Mouse (Mus musculus) induced T-regulatory cell, adult 2 months (primary cell): Measurements from ENCODE around the gene Plce1.
A peak's percentile ranks its signal among the peaks of the same experiment; 100 is the strongest.

Source experiments
- DNase-seq: peaks from one replicate; pipeline ENCODE4 v3.0.0-alpha.2; 2012; ENCODE audit warnings: low read depth

The Plce1 gene

DNA sequence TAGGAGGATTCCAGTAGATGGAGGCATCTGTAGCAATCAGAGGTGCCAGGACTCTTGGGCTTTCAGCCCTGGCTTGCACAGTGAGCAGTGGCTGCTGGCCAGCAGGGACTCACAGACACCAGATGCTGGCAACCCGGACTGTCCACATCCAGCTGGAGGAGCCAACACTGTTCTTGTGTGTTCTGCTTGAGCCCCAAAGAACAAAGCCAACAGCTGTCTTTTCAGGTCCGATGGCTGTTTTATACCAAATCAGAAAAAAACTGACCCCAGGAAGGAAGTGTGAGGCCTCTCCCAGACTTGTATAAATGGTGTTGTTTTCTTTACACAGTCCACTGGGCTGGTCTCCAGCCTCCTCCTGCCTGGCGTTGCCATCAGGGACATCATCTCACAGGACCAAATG, 158.9 kb downstream of the Plce1 start:
- DNase-seq, result no peak

DNA sequence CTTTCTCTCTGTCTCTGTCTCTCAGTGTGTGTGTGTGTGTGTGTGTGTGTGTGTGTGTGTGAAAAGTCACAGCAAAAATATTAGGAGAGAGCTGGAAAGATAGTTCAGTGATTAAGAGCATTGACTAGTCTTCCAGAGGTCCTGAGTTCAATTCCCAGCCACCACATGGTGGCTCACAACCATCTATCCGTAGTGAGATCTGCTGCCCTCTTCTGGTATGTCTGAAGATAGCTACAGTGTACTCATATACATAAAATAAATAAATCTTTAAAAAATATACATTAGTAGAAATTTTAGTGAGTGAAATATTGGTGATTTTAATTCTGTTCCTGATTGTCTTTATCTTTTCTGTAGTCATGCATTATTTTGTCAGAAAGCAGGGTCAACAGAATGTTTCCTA, 161.6 kb downstream of the Plce1 start:
- DNase-seq, result peak; percentile 39

DNA sequence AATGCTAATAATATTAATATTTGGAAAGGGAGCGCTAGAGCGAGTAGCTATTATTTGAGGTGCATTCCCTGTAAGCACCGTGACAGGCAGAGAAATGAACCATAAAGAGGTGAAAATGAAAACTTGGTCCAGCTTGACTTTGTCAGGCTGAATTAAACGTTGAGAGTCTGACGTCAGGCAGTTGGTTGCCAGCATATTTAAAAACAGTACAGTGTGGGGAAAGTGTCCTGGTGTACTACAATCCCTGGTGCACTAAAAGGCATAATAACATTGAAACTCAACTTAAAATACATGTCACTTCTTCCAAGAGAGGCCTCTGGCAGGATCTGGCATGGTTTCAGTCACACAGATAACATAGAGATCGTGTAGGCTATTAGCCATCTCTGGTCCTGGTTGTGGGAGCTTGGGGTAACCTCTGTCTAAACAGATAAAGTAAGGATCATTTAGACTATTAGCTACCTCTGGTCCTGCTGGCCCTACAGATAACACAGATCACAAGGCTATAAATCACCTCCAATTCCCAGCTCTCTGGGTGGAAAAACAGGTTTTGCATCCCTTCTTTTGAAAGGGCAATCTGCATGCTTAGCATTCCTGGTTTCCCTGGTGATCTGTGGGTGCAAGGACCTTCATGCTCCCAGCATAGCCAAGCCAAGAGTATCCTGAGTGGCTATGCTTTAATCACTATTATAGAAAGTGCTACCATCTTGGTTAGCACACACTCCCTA, 164.1 kb downstream of the Plce1 start:
- no peak for DNase-seq

DNA sequence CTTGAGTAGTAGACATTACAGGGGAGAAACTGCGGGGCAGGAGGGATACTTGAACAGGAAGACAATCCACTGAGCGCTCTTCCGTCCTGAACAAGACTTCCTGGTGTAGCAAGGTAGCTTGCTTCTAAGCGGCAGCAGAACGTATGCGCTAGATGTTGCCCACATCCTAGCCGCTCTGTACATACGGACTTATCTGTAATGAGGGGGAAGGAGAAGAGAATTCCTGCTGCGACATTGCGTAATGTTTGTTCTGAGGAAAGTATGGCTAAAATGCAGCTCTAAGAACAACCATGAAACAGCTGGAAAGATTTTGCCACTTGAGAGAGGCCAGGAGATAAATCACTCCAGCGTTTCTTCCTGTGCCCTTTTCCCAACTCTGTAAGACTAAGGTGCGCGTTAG, 177.1 kb downstream of the Plce1 start:
- no peak for DNase-seq

DNA sequence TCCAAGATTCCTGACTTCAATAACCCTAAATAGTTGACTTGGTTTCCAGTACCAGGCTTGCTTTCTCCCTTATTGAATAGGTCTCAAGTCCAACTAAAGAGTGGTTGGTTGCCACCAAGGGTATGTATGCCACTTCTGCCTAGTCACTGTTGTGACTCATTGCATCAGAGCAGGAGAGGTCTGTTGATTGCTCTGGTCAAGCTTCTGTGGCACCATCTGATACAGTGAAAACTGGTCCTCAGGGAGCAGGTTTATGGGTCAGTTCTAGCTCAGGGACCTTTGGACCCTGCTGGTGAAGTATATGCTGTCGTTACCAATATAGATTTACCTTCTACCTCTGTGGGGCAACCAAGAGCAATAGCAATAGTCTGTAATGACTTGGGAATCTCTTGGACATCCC, 184.5 kb downstream of the Plce1 start:
- DNase-seq, result no peak

DNA sequence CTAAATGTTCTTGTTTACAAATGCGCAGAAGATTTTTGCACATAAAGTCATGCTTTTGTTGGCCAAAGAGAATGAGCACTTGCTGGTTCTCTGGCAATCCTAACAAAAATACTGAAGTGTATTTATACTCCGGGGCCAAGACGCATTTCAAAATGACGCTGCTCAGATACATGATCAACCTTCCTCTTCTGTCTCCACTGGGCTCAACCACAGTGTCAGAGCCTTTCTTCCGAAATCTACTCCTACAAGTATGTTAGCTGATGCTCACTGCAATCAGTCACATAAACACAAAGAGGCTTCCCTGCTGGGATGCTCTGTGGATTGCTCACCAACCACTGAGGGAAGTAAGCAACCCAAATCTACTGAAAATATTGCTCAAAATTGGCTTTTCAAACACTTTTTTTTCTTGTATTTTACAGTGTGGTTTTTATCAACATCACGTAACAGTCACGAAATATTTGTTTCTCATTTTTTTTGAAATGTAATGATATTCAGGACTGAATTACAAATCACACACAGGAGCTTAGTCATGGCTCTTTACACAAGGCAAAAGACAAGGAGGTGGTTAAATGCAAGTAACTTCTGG, 191.2 kb downstream of the Plce1 start:
- no peak for DNase-seq

DNA sequence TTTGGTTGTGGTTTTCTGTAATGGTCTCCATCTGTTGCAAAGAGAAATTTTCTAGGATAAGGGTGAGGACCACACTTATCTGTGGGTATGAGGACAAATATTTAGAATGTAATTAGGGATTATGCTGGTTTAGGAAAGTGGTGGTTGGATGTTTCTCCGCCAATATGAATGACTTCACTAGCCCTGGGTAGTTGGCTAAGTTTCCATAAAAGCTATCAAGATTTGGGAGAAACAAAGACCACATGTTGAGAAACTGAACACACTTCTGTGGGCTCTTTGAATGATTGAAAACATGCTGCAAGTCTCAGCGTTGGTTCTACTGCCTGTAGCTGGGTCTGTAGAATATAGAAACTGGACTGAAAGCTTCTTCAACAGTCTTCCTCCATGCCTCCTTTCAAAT, 193.0 kb downstream of the Plce1 start:
- no peak for DNase-seq

DNA sequence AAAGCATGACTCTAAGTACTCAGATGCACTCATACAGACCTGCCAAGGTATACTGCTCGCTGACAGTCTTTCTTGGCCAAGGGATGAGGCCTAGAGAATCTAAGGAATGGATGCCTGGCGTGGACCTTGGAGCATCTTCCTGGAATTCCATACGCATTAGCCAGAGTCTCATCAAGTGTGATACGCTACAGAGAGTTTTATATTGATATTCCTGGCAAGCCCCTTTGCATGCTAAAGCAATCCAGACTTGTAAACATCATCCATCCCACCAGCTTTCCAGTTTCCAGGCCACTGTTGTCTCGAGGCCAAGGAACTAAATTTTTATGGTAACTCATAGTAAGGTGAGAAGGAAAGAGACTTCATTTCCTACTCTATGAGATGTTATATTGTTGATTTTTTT, 197.7 kb downstream of the Plce1 start:
- DNase-seq, result no peak

DNA sequence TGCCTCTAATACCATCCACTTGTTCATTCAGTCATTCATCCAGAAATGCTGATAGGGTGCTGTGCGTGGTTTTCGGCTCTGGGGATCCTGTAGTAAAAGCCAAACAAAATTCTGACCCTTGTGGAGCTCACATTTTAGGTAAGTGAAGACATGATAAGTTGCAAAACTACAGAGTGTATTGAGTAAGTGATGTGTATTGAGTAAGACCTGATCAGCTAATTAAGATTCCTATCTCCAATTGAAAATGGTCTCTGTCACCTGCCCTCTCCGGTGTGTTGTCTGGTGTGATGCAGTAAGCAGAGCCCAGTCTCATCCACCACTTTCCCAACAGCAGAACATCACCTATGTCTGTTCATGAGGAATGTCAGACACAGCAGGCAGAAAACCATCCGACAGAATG, 198.6 kb downstream of the Plce1 start:
- no peak for DNase-seq

DNA sequence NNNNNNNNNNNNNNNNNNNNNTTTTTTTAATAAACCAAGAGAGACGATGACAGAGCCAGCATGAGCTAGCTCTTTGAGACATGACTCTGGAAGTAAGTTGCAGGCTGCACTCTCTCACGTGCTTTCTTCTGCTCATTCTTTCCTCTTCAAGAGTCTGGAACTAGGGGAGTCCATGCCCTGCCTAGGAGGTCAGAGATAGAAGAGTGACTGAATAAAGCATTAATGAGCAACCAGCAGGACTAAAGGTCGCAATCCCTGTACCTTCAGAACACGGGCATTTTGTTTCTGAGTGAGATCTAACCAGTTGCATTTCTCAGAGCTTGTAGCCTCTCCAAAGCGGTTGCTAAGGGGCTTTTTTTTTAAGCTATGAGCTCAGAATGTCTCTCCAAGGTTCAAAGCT, 206.4 kb downstream of the Plce1 start:
- no peak for DNase-seq

DNA sequence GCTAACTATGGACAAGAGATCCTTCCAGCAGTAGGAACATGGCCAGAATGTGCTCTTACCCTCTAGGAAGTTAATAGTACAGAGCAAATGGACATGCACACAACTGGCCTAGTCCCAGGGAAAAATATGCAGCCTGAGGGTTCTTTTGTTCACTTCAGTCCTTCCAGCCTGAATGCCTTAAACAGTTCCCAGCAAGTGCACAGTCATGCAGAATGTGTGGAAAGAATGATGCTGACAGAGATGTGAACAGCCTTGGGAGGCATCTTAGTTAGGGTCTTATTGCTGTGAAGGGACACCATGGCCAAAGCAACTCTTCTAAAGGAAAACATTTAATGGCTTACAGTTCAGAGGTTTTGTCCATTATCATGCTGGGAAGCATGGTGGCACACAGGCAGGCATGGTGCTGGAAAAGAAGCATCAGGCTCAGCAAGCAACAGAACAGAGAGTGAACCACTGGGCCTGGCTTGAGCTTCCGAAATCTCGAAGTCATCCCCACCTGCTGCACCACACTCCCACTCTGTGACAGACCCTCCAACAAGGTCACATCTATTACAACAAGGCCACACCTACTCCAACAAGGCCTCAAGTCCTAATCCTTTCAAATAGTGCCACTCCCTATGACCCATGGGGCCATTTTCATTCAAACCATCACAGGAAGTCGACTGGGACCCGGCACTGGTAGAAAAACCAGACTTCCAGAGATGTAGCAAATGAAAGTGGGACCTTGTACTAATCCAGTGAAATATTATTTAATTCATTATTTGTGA, 208.0 kb downstream of the Plce1 start:
- DNase-seq, result no peak

DNA sequence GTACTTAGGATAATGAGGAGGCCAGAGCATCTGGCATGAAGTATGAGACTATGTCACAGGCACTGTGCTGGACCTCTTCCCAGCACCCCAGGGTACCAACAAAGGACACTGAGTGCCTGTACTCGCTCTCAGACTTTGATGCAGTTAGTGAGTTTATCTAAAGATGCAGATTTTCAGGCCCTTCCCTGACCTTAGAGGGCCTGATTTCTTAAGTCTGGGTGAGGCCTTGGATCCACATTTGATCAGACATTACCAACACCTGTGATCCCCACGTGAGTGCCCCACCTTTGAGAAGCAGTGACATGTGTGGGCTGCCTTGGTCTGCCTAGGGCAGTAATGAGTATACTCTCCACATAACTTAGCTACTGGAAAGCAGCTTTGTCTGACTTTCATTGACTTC, 209.4 kb downstream of the Plce1 start:
- no peak for DNase-seq

DNA sequence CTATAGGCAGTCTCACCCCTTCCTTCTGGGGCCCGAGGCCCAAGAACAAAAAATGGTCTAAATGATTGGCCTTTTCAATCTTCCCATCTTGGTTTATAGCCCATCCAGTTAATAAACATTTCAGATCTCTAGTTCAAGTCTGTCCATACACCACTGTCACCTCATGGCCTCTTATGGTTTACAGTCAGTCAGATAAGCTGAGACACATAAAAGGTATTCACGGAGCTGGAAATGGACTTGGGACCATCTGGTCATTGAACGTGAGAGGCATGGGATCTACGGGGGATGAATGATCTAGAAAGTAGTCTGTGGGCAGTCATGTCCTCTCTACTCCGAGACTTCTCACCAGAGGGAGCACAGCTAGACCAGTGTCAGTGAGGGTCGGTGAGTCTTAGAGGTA, 210.6 kb downstream of the Plce1 start:
- DNase-seq, result no peak

DNA sequence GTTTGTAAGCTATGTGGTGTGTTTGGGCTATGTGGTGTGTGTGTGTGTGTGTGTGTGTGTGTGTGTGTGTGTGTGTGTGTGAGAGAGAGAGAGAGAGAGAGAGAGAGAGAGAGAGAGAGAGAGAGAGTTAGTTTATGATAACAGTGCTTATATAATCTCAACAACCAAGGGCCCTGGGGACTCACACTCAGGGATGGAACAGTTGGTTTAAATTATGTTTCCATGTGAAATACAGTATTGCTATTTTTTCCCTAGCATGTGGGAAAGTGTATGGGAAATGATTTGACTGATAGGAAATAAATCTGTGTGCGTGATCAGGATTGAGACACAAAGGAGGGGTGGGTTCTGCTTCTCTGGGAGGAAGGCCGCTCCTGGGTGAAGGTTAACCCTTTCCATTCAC, 212.4 kb downstream of the Plce1 start:
- DNase-seq, result no peak

DNA sequence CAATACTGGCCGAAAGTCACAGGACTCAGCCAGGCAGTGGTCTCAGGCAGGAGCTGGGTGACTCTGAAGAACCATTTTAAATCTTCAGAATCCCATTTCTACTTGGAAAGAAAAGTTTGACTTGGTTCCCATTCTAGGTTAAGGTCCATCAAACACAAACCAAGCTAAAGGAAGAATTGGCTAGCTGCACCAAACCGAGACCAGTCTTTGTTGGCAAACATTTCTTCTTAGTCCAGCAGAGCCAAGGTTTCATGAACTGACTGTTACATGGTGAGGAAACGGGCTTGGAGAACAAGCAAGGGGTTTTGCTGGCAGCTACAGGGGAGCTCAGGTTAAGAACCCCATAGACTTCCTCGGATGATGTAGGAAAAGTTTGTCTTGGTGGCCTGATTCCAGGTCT, 212.9 kb downstream of the Plce1 start:
- DNase-seq, result no peak

DNA sequence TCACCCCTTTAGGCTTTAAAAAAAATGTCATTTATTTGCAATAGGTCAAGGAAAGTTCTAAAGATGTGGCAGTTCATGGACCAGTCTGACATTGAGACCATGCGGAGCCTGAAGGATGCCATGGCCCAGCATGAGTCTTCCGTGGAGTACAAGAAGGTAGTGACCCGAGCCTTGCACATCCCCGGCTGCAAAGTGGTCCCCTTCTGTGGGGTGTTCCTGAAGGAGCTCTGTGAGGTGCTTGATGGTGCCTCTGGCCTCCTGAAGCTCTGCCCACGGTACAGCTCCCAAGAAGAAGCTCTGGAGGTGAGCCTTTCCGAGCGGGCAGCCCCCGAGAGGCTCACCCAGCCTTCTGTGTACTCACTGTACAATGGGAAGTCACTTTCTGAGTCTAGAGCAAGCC, 220.9 kb downstream of the Plce1 start:
- DNase-seq, result no peak

DNA sequence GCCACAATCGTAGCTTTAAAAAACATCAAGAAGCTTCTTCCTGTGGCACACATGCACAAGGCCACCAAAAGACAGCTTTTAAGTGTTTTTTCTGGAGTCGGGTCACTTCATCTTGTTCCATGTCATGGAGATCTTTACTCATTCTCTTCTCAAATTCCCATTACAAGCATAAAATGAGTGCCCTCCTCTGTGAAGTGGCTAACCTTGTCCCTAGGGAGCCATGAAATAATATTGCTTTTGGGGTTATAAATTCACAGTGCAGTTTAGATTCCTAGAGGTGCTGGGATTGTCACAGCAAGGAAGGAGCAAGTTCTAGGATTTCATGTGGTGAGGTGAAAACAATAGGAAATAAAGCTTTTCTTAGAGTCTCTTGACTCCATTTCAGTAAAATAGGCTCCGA, 223.8 kb downstream of the Plce1 start:
- DNase-seq, result no peak

DNA sequence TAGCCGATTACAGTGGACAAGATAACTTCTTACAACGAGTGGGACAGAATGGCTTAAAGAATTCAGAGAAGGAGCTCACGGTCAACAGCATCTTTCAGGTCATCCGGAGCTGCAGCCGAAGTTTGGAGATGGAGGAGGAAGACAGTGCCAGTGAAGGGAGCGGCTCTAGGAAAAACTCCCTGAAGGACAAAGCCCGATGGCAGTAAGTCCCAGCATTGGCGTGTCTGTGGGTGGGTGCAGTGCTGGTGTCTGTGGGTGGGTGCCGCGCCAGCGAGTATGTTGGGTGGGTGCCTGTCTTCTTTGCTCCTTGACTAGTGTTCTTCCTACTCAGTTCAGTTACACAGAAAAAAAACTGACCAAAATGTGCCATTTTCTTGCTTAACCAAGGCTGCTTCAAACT, 224.3 kb downstream of the Plce1 start:
- no peak for DNase-seq

DNA sequence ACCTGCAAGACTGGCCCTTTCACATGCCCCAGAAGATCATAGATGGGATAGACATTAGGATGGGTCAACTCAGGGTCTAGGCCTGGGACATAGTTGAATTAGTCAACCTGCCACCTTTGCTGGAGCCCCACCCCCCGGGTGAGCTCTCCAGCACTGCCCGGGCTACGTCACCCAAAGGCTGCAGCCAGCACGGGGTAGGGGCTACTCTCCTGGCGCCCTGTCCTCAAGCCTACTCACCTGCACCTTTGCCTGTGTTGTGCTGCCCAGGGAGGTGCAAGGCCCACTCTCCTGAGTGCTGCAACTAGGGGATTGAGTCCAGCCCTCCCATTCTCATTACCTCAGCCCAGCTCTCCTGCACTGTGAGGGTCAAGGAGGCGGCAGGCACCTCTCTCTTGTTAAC, 225.5 kb downstream of the Plce1 start:
- no peak for DNase-seq

DNA sequence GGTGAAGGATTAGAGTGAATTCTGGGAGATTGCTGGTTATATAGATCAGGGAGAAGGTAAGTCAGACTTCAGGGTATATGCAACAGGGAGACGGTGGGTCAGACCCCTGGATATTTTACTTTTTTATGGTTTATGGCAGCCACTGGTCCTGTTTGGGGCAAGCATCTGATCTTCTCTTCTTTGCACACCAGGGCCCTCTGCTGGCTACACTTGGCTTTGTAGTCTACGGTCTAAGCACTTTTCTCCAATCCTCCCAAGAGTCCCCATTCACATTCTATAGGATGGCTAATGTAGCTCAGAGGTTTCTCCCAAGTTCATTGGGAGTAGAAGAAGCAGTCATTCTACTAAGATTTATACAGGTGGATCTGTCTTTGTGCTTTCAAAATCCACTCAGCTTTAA, 228.5 kb downstream of the Plce1 start:
- DNase-seq, result peak; percentile 7

DNA sequence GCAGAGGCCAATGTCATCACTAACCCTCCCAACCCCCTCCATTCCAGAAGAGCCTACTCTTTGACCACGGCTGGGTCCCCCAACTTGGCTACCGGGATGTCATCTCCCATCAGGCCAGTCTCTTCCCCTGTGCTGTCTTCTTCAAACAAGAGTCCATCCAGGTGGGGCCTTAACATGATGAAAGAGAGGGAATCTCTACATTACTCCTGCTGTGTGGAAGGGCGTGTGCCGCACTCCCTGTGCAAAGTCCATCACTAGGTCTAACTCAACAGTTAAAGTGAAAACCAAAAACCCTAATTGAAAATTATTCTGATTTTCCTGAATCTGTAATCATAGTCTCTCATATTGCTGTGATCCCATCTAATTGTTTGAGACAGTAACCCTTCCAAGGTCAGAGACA, 240.9 kb downstream of the Plce1 start:
- no peak for DNase-seq

DNA sequence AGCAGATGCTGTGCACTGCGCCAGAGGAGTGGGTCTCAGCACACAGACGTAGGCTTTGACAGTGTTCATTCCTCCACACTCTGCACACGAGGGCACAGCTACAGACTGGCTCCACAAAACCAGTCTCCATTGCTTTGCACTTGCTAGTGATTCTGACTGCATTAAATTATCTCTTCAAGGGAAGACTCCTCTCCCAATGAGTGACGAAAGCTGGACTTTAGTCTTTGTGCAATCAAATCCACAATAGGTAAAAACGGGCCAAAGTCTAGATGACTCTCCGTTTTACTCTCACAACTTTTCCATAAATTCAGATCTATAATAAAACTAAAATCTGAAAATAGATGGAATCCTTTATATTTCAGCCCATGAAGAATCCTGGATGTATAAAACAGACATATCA, 242.1 kb downstream of the Plce1 start:
- DNase-seq, result no peak

DNA sequence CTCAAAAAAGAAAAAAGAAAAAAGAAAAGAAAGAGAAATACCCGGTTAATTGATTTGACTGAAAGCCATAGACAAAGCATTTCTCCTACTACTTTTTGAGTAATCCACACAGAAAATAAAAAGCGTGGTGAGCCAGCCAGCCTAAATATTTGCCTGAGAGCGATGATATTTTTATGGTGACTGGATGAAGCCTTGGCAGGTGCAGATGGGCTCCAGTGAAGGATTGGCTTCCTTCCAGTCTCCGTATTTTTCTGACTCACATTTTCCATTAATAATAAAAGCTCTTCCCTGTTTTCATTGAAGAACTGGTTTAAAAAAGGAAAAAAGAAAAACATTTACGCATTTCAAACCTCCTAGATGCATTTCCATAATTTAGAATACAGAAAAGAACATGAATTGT, 243.1 kb downstream of the Plce1 start:
- no peak for DNase-seq

DNA sequence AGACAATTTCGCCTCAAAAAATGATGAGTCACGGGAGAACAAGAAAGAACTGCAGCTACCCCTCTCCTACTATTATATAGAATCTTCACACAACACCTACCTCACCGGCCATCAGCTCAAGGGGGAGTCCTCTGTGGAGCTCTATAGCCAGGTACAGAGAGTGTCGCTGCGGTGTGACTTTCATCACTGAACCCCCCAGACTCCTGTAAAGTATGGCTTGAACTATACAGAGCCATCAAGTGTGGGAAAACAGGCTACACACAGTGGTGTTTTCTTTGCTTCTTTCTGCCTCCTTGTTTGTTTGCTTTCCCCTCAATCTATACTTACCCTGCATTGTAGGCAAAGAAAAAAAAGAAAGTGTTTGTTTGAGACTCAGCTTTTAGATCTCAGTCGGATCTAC, 247.9 kb downstream of the Plce1 start:
- DNase-seq, result no peak
